Mouse (Mus musculus) spleen, embryonic (tissue): ENCODE measurements around the gene Gas6.

Experiments
- CTCF ChIA-PET: fragments of 350-600 bp; sonication (Branson Sonifier 250); formaldehyde crosslinking; loops from one replicate; lab custom pipeline; 2022; lab: Charles Lee

Gas6 gene

GRCm38 (mm10) chr8:13493858-13494631, at the start of gene Gas6:
Gene Gas6, minus strand, starts transcription at chr8:13494490.
- CTCF ChIA-PET = interaction anchor here (0.5 kb wide), 1 partner anchor 139 kb away, joined by 3 read pairs; no protein-coding TSS in a partner anchor

DNA sequence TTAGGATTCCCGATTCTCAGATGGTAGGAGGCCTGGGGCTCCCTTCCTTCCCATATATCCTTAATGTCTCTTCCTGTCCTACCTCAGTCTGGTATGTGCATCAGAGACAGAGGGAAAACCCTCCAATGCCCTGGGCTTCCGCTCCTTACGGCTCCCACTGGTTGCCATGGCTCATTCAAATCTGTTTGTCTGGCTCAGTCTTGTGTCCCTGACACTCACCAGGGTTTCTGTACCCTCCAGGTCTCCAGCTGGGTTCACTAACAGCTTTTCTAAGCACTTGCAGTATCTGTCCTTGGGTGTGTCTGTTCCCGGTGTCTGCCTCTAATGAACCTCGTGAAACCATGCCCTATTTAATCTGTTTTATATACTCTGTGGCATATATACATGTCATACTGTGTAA, 47.2 kb upstream of the Gas6 start:
- CTCF ChIA-PET = no interaction called here

GRCm38 (mm10) chr8:13540122-13540521, 45.8 kb upstream of the Gas6 start:
- CTCF ChIA-PET = no interaction called here

- CTCF ChIA-PET = no interaction called here
These were observed 44.5 kb upstream of the Gas6 start for GRCm38 (mm10) chr8:13538821-13539220.

GRCm38 (mm10) chr8:13537102-13537501, 42.8 kb upstream of the Gas6 start:
- CTCF ChIA-PET = interaction anchor here (1.2 kb wide), 1 partner anchor 13 kb away, joined by 3 read pairs; no protein-coding TSS in a partner anchor

- CTCF ChIA-PET = no interaction called here
These were observed 38.8 kb upstream of the Gas6 start for GRCm38 (mm10) chr8:13533123-13533522.

DNA sequence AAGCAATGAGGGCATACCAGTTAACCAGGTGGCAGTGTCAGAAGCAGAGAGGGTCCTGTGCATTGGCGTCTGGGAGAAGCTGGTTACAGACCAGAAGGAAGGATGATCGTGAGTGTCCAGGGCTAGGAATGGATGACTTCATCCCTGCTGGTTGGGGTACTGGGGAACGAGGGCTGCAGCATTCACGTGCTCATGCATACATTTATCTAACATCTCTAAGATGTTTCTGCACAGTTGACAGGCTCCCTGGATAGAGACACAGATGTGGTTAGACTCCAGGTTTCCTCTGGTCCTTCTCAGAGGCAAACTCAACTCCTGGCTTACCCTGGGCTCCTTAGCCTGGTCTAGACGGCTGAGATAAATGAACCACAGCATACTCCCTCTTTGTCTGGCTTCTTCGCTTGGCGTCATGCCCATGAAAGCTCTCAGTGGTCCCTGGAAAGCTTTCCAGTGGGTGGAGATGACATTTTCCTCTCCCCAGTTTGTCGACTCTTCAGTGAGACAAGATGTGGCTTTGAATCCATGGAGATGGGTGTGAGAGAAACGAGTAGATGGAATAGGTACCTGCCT, 37.4 kb upstream of the Gas6 start:
- CTCF ChIA-PET = no interaction called here

DNA sequence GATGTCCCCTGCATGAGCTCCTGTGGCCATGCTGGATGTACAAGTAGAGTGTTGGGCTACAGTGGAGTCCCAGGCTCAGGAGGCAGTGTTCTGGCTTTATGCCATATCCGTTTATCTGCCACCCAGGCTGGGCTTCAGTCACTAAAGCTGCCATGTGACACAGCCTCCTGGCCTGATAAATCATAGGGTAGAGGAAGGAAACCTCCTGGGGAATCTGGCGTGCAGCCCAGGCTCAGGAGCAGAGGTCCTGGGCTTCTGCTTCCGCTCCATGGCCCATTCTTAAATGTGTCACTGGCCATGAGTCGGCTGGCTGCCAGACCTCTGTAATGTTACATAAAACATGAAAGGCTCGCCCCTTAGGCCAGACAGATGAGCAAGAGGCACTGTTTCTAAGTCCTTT, 36.7 kb upstream of the Gas6 start:
- CTCF ChIA-PET = no interaction called here

DNA sequence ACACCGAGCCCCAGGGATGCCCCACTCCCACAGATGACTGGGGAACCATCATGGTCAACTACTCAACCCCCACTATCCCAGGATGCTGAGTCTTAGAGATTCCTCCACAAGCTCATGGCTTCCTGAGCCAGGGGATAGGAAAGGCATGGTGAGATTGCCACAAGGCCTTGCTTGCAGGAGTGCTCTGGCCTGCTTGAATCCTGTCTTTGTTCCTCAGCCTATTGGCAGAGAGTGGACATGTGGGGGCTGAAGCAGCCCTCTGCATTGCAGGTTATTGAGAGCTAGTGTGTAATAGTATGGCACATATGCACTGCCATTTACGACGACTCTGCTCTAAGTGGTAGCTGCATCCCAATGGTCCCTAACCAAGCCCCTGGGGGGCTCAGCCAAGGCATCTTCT, 36.1 kb upstream of the Gas6 start:
- CTCF ChIA-PET = no interaction called here

GRCm38 (mm10) chr8:13529891-13530316, 35.6 kb upstream of the Gas6 start:
- CTCF ChIA-PET = no interaction called here

- CTCF ChIA-PET = no interaction called here
These were observed 34.9 kb upstream of the Gas6 start for GRCm38 (mm10) chr8:13529011-13529840.

DNA sequence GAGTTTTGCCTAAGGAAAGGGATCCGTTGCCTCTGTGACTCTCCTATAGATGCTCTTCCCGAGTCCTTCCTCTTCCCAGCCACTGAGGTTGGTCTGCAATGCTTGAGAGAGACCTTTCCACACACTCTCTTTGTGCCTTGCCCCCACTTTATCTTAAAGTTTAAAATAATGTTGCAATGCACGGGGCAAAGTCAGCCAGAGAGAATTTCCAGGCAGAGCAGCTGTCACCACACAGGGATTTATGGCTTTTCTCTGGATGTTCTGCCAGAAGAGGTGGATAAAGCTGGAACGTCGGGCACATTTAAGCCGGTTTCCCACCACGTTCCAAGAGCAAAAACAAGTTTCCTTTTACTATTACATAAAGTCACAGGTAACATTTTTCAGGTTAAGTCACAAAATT, 27.1 kb upstream of the Gas6 start:
- CTCF ChIA-PET = no interaction called here

DNA sequence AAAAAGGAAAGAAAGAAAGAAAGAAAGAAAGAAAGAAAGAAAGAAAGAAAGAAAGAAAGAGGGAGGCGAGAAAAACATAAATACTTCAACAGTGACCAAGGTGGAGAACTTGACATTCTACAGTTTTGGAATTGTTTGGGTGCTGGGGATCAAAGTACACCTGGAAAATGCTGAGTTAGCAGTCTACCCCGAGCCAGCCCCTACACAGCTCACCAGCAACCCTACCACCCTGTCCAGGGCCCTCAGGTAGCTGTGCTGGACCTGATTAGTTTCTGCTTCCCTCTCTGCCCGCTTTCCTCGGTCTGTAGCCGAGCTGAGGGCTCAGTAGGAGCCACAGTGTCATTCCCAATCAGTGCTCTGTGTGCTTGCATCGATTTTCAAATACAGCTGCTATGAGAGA, 26.1 kb upstream of the Gas6 start:
- CTCF ChIA-PET = no interaction called here

DNA sequence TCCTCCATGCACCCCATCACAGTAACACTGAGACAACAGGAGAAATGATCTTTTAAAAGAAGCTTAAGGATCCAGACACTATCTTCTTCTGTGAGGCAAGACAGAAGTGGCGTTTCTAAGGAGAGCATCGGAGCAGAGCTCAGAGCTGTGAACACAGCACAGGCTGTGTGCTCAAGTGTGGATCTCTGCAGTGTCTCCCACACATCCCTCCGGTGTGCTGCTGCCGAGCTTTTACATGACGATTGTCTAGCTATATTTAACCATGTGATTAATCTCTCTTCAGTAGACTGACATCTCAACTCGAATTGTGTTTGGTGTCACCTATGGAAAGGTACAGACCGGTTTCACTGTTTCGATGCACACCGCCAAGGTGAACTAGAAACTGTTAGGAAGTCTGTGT, 25.2 kb upstream of the Gas6 start:
- CTCF ChIA-PET = no interaction called here

- CTCF ChIA-PET = no interaction called here
These were observed 23.0 kb upstream of the Gas6 start for GRCm38 (mm10) chr8:13517284-13517781.

GRCm38 (mm10) chr8:13516728-13517127, 22.4 kb upstream of the Gas6 start:
- CTCF ChIA-PET = interaction anchor here (0.7 kb wide), 1 partner anchor 26 kb away, joined by 3 read pairs; no protein-coding TSS in a partner anchor

DNA sequence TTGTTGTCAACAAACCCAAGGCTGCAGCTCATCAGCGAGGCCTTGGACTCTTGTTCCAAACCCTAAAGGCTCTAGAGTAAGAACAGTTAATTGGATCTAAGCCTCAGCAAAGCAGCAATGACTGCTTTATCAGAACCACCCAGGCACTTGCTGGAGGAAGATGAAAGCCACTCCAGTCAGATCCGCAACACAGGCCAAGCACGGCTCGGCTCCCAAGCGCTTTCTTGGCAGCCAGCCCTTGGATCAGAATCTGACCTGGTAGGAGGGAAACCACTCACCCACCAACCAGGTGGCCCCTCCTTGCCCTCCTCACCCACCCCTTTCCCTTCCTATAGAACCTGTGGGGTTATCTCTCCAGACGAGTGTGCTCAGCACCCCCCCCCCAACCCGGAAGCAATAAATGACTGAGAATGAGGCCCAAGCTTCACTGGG, 21.7 kb upstream of the Gas6 start:
- CTCF ChIA-PET = no interaction called here

DNA sequence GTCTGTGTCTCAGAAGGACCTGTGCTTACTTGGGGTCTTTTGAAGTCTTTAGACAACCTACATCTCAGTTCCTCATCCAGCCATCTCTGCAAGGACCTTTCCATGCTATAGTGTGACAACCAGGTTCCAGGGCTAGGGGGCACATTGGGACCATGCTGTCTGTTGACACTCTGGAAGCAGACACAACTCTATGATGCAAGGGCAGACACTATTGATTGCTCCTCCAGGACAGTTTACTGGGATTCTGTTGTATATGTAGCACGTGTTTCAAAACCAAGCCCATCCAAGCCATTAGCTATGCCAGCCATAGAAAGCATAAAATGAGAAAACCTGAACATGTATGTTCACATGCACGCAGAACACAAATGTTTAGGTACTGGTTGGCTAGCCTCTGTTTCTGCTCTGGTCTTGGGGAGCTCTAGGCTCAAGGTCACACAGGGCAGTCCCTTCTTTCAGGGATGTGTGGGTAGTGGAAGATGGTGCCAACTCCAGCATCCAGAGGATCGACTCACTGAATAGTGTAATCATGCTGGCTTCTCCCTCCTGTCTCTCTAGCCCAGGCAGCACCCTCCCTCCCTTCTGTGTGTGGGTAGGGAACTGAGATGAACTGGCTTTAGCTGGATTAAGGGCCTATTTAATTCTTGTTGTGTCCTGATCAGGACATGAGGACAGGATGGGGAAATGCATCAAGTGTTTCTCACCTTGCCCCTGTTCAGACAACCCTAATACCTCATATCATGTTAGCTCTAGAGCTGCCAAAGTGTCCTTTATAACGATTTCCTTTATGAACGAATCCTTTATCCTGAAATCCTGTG, 19.5 kb upstream of the Gas6 start:
- CTCF ChIA-PET = no interaction called here

DNA sequence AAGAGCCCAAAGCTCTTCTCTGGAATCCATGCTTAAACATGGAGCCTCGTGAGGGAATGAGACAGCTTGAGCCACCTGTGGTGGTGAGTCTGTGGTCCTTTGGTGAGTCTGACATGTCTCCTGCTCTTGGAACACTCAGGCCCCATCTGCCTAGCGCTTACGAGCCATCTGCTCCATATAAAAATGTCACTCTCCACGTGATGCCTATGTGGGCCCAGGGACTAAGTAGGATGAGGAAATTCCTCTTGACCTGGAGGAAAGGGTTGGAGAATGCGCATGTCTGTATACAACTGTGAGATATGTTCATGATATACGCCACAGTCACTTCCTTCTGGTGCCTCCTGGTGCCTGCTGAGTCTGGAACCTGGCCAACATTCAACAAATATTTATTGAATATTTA, 18.4 kb upstream of the Gas6 start:
- CTCF ChIA-PET = no interaction called here

- CTCF ChIA-PET = no interaction called here
These were observed 17.7 kb upstream of the Gas6 start for GRCm38 (mm10) chr8:13512016-13512415.

DNA sequence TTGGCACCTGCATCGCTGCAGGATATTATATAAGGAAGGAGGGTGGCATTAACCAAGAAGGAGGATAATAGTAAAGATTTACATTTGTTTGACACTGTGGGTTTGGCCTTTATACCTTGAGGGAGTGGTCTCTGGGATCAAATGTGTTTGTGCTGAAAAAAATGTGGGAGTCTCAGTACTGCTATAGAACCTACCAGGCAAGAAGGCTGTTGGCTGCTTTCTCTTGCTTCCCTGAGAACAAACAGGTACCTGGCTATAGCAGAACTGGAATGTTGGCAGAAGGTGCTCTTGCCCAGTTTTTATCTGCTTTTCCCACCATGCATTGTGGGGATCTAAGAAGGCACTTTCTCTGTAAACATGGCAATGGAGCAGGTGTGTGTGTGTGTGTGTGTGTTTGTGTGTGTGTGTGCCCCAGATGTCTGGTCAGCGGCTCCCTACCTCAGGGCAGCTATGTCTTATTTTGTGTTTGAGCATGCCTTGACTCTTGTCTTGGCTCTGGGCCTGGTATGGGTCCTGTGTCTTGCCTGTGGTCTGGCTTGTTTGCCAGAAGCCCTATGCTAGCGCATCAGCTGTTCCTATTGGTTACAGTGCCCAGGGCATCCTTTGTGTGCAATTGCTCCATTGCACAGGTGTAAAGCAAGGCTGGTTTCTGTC, 13.1 kb upstream of the Gas6 start:
- CTCF ChIA-PET = no interaction called here
